Mouse (Mus musculus) limb, embryonic 13.5 days (tissue): ENCODE results near the gene Lrrc7. TPM values are rescaled to one million over a fixed set of nuclear protein-coding genes. Genes with fewer than 3 reads are reported as not detected.

Experiments
- ATAC-seq: fragments of 200-750 bp; cut with Nextera tagmentation; 2 replicates; pipeline ENCODE4 v1.8.0; 2017; ENCODE audit warnings: low read depth, moderate number of reproducible peaks, moderate TSS enrichment; ENCODE audit not compliant: low FRiP score
- H3K27ac ChIP-seq: fragments of 300-500 bp; sonication (generic); 2 replicates; pipeline ENCODE4 v1.5.1; 2015; ENCODE audit warnings: inconsistent platforms, mild to moderate bottlenecking, moderate library complexity
- H3K27me3 ChIP-seq: fragments of 300-500 bp; sonication (generic); 2 replicates; pipeline ENCODE4 v1.6.1; 2015; ENCODE audit warnings: mild to moderate bottlenecking, inconsistent platforms
- H3K36me3 ChIP-seq: fragments of 300-500 bp; sonication (generic); 2 replicates; pipeline ENCODE4 v1.6.1; 2015; ENCODE audit warnings: inconsistent platforms, mild to moderate bottlenecking, moderate library complexity
- H3K4me1 ChIP-seq: fragments of 300-500 bp; sonication (generic); 2 replicates; pipeline ENCODE4 v1.6.1; 2015; ENCODE audit warnings: inconsistent platforms
- H3K4me2 ChIP-seq: fragments of 300-500 bp; sonication (generic); replicated peaks from 2 replicates; pipeline ENCODE4 v1.6.1; 2015; ENCODE audit warnings: inconsistent platforms, mild to moderate bottlenecking, moderate library complexity
- H3K4me3 ChIP-seq: fragments of 300-500 bp; sonication (generic); 2 replicates; pipeline ENCODE4 v1.5.1; 2015; ENCODE audit warnings: moderate library complexity, mild to moderate bottlenecking, inconsistent platforms
- H3K9ac ChIP-seq: fragments of 300-500 bp; sonication (generic); 2 replicates; pipeline ENCODE4 v1.6.1; 2015; ENCODE audit warnings: mild to moderate bottlenecking, inconsistent platforms
- H3K9me3 ChIP-seq: fragments of 300-500 bp; sonication (generic); 2 replicates; pipeline ENCODE4 v1.6.1; 2016; ENCODE audit warnings: inconsistent platforms
- WGBS: fragments of 180-500 bp; shearing (Covaris S2); methylation state at CpG from one replicate; pipeline ENCODE4 v1.1.7; 2015; 5-methylcytosine and 5-hydroxymethylcytosine counted together
- polyA plus RNA-seq: library from polyadenylated mRNA; unstranded; fragments of >200 nt; fragmentation: Nextera tagmentation; extraction: Ambion mirVana; gene quantifications from 2 replicates; pipeline ENCODE4 v1.2.1, GENCODE M21; 2015

The Lrrc7 gene
- polyA plus RNA-seq, 1 experiment from 2014 or later, result 1.4 TPM

- no peak for ATAC-seq
- no peaks in the 10 kb centered on the region for H3K27me3 ChIP-seq
- H3K4me3 ChIP-seq, result no peak overlapping the region
- no peak overlapping the region for H3K27ac ChIP-seq
- H3K4me2 ChIP-seq, result peak overlapping the region; percentile 50; the same call in 1 of the 2 replicates
- H3K4me1 ChIP-seq, result peaks cover 22% of the 10 kb centered on the region
- no peaks in the 10 kb centered on the region for H3K9me3 ChIP-seq
- 93% methylated on average over 3 of the region's 3 CpGs for WGBS
- no peak overlapping the region for H3K9ac ChIP-seq
- H3K36me3 ChIP-seq, result no peaks in the 10 kb centered on the region; the same call in 1 of the 2 replicates
Observed at GRCm38 (mm10) chr3:158038106-158038505, 523.9 kb downstream of the Lrrc7 start.

GRCm38 (mm10) chr3:158036329-158036988 is 525.6 kb downstream of the Lrrc7 start, which contains the start of the genes Srsf11 and Lrrc40:
TSS of gene Srsf11 (minus strand) at chr3:158036639.
TSS of gene Lrrc40 (plus strand) at chr3:158036662.
- no peaks in the 10 kb centered on the region; the same call in 1 of the 2 replicates for H3K36me3 ChIP-seq
- H3K27me3 ChIP-seq, result no peaks in the 10 kb centered on the region
- H3K9ac ChIP-seq, result peak within 1 kb of the TSS; percentile 93
- peak within 1 kb of the TSS; percentile 81 for H3K27ac ChIP-seq
- peak within 1 kb of the TSS; percentile 78 for H3K4me2 ChIP-seq
- H3K4me1 ChIP-seq, result peaks cover 32% of the 10 kb centered on the region
- no peaks in the 10 kb centered on the region for H3K9me3 ChIP-seq
- H3K4me3 ChIP-seq, result peak within 1 kb of the TSS; percentile 89
- WGBS, result under 1% methylated on average over 55 of the region's 55 CpGs
- peak; percentile 97 for ATAC-seq

GRCm38 (mm10) chr3:158035866-158036265 is 526.2 kb downstream of the Lrrc7 start:
- H3K27ac ChIP-seq, result peak overlapping the region; percentile 81
- no peaks in the 10 kb centered on the region for H3K9me3 ChIP-seq
- WGBS, result under 1% methylated on average over 11 of the region's 11 CpGs
- H3K4me1 ChIP-seq, result peaks cover 32% of the 10 kb centered on the region
- no peak for ATAC-seq
- H3K4me2 ChIP-seq, result peak overlapping the region; percentile 78
- H3K27me3 ChIP-seq, result no peaks in the 10 kb centered on the region
- H3K36me3 ChIP-seq, result no peaks in the 10 kb centered on the region; the same call in 1 of the 2 replicates
- peak overlapping the region; percentile 93 for H3K9ac ChIP-seq
- peak overlapping the region; percentile 89 for H3K4me3 ChIP-seq
